Mouse (Mus musculus): ENCODE data around the gene Tut1. TPM values are rescaled to one million over a fixed set of nuclear protein-coding genes. Genes with fewer than 3 reads are reported as not detected.

Tut1 gene
- polyA plus RNA-seq, 1 experiment from 2014 or later = 26.2 TPM

- Histone ChIP-seq H3K4me3 (ENCODE audit: low read depth, low read length) (no peak overlapping the region), H3K4me1 (ENCODE audit: control insufficient read depth, insufficient read depth, low read length) (peaks cover 28% of the 10 kb centered on the region)
Observed at GRCm38 (mm10) chr19:8940526-8941133, 13.0 kb upstream of the Tut1 start.

GRCm38 (mm10) chr19:8941136-8941514 is 12.5 kb upstream of the Tut1 start:
- Histone ChIP-seq H3K4me1 (ENCODE audit: control insufficient read depth, insufficient read depth, low read length) (peaks cover 28% of the 10 kb centered on the region), H3K4me3 (ENCODE audit: low read depth, low read length) (peak overlapping the region; percentile 92), H3K9me3 (replicated peaks; ENCODE audit: control insufficient read depth, low read length, poor library complexity, severe bottlenecking) (no peaks in the 10 kb centered on the region), H3K9ac (ENCODE audit: low read depth, low read length) (peak overlapping the region; percentile 64), H3K27me3 (ENCODE audit: control insufficient read depth, insufficient read depth, low read depth, low read length) (no peaks in the 10 kb centered on the region), H3K4me2 (ENCODE audit: low read length) (peak overlapping the region; percentile 57), H3K27ac (ENCODE audit: low read length) (peak overlapping the region; percentile 44; the same call in 1 of the 2 replicates), H3K36me3 (ENCODE audit: control insufficient read depth, insufficient read depth, low read length) (peaks cover 11% of the 10 kb centered on the region)
- 34% methylated on average over 10 of the region's 10 CpGs for WGBS
- peak; percentile 51 for ATAC-seq

More at GRCm38 (mm10) chr19:8940526-8941133, 13.0 kb upstream of the Tut1 start:
- Histone ChIP-seq H3K4me2 (ENCODE audit: low read length) (no peak overlapping the region), H3K9me3 (replicated peaks; ENCODE audit: control insufficient read depth, low read length, poor library complexity, severe bottlenecking) (no peaks in the 10 kb centered on the region), H3K9ac (ENCODE audit: low read depth, low read length) (no peak overlapping the region), H3K27me3 (ENCODE audit: control insufficient read depth, insufficient read depth, low read depth, low read length) (no peaks in the 10 kb centered on the region), H3K27ac (ENCODE audit: low read length) (no peak overlapping the region), H3K36me3 (ENCODE audit: control insufficient read depth, insufficient read depth, low read length) (peaks cover 6% of the 10 kb centered on the region)
- ATAC-seq = no peak
- WGBS = 81% methylated on average over 15 of the region's 15 CpGs

GRCm38 (mm10) chr19:8941515-8942217 is 12.0 kb upstream of the Tut1 start, which contains the start of gene Mta2:
Mta2 (plus strand) TSS chr19:8941875.
- under 1% methylated on average over 63 of the region's 64 CpGs for WGBS

GRCm38 (mm10) chr19:8942276-8942964 is 11.2 kb upstream of the Tut1 start:
- Histone ChIP-seq H3K36me3 (ENCODE audit: control insufficient read depth, insufficient read depth, low read length) (peaks cover 19% of the 10 kb centered on the region), H3K4me2 (ENCODE audit: low read length) (peak overlapping the region; percentile 57), H3K9me3 (replicated peaks; ENCODE audit: control insufficient read depth, low read length, poor library complexity, severe bottlenecking) (no peaks in the 10 kb centered on the region), H3K27ac (ENCODE audit: low read length) (peak overlapping the region; percentile 96), H3K27me3 (ENCODE audit: control insufficient read depth, insufficient read depth, low read depth, low read length) (no peaks in the 10 kb centered on the region), H3K4me1 (ENCODE audit: control insufficient read depth, insufficient read depth, low read length) (peaks cover 28% of the 10 kb centered on the region), H3K4me3 (ENCODE audit: low read depth, low read length) (peak overlapping the region; percentile 92), H3K9ac (ENCODE audit: low read depth, low read length) (peak overlapping the region; percentile 98)
- ATAC-seq = peak; percentile 80
- under 1% methylated on average over 46 of the region's 46 CpGs for WGBS

More at GRCm38 (mm10) chr19:8941515-8942217, 12.0 kb upstream of the Tut1 start, which contains the start of gene Mta2:
- H3K27me3 ChIP-seq (ENCODE audit: control insufficient read depth, insufficient read depth, low read depth, low read length) = no peaks in the 10 kb centered on the region
- H3K4me2 ChIP-seq (ENCODE audit: low read length) = peak within 1 kb of the TSS; percentile 57
- H3K4me1 ChIP-seq (ENCODE audit: control insufficient read depth, insufficient read depth, low read length) = peaks cover 28% of the 10 kb centered on the region
- peak within 1 kb of the TSS; percentile 96 for H3K27ac ChIP-seq (ENCODE audit: low read length)
- H3K9me3 ChIP-seq (replicated peaks; ENCODE audit: control insufficient read depth, low read length, poor library complexity, severe bottlenecking) = no peaks in the 10 kb centered on the region
- peak within 1 kb of the TSS; percentile 98 for H3K9ac ChIP-seq (ENCODE audit: low read depth, low read length)
- peak; percentile 97 for ATAC-seq
- H3K36me3 ChIP-seq (ENCODE audit: control insufficient read depth, insufficient read depth, low read length) = peaks cover 13% of the 10 kb centered on the region
- H3K4me3 ChIP-seq (ENCODE audit: low read depth, low read length) = peak within 1 kb of the TSS; percentile 92

GRCm38 (mm10) chr19:8943047-8943446 is 10.6 kb upstream of the Tut1 start:
- Histone ChIP-seq H3K27me3 (ENCODE audit: control insufficient read depth, insufficient read depth, low read depth, low read length) (no peaks in the 10 kb centered on the region), H3K4me3 (ENCODE audit: low read depth, low read length) (peak overlapping the region; percentile 92), H3K36me3 (ENCODE audit: control insufficient read depth, insufficient read depth, low read length) (peaks cover 25% of the 10 kb centered on the region), H3K4me1 (ENCODE audit: control insufficient read depth, insufficient read depth, low read length) (peaks cover 28% of the 10 kb centered on the region), H3K4me2 (ENCODE audit: low read length) (peak overlapping the region; percentile 57), H3K9me3 (replicated peaks; ENCODE audit: control insufficient read depth, low read length, poor library complexity, severe bottlenecking) (no peaks in the 10 kb centered on the region), H3K27ac (ENCODE audit: low read length) (no peak overlapping the region), H3K9ac (ENCODE audit: low read depth, low read length) (peak overlapping the region; percentile 98)
- 74% methylated on average over 2 of the region's 2 CpGs for WGBS
- no peak for ATAC-seq

- 74% methylated on average over 5 of the region's 5 CpGs for WGBS
- H3K27me3 ChIP-seq (ENCODE audit: control insufficient read depth, insufficient read depth, low read depth, low read length) = no peaks in the 10 kb centered on the region
- no peaks in the 10 kb centered on the region for H3K9me3 ChIP-seq (replicated peaks; ENCODE audit: control insufficient read depth, low read length, poor library complexity, severe bottlenecking)
- peaks cover 28% of the 10 kb centered on the region for H3K4me1 ChIP-seq (ENCODE audit: control insufficient read depth, insufficient read depth, low read length)
- H3K4me2 ChIP-seq (ENCODE audit: low read length) = peak overlapping the region; percentile 27; the same call in 1 of the 2 replicates
- peak overlapping the region; percentile 40; the same call in 1 of the 2 replicates for H3K9ac ChIP-seq (ENCODE audit: low read depth, low read length)
- no peak overlapping the region for H3K4me3 ChIP-seq (ENCODE audit: low read depth, low read length)
- no peak overlapping the region for H3K27ac ChIP-seq (ENCODE audit: low read length)
- ATAC-seq = no peak
- H3K36me3 ChIP-seq (ENCODE audit: control insufficient read depth, insufficient read depth, low read length) = peaks cover 34% of the 10 kb centered on the region
Observed at GRCm38 (mm10) chr19:8944062-8944461, 9.6 kb upstream of the Tut1 start.

GRCm38 (mm10) chr19:8944750-8945149 is 8.9 kb upstream of the Tut1 start:
- 33% methylated on average over 5 of the region's 5 CpGs for WGBS
- Histone ChIP-seq H3K27me3 (ENCODE audit: control insufficient read depth, insufficient read depth, low read depth, low read length) (no peaks in the 10 kb centered on the region), H3K9ac (ENCODE audit: low read depth, low read length) (no peak overlapping the region), H3K36me3 (ENCODE audit: control insufficient read depth, insufficient read depth, low read length) (peaks cover 38% of the 10 kb centered on the region), H3K9me3 (replicated peaks; ENCODE audit: control insufficient read depth, low read length, poor library complexity, severe bottlenecking) (no peaks in the 10 kb centered on the region), H3K27ac (ENCODE audit: low read length) (no peak overlapping the region), H3K4me1 (ENCODE audit: control insufficient read depth, insufficient read depth, low read length) (peaks cover 28% of the 10 kb centered on the region), H3K4me2 (ENCODE audit: low read length) (peak overlapping the region; percentile 27; the same call in 1 of the 2 replicates), H3K4me3 (ENCODE audit: low read depth, low read length) (no peak overlapping the region)
- no peak for ATAC-seq

GRCm38 (mm10) chr19:8945251-8945650 is 8.4 kb upstream of the Tut1 start:
- Histone ChIP-seq H3K4me2 (ENCODE audit: low read length) (peak overlapping the region; percentile 27; the same call in 1 of the 2 replicates), H3K27me3 (ENCODE audit: control insufficient read depth, insufficient read depth, low read depth, low read length) (no peaks in the 10 kb centered on the region), H3K27ac (ENCODE audit: low read length) (no peak overlapping the region), H3K36me3 (ENCODE audit: control insufficient read depth, insufficient read depth, low read length) (peaks cover 38% of the 10 kb centered on the region), H3K4me3 (ENCODE audit: low read depth, low read length) (no peak overlapping the region), H3K4me1 (ENCODE audit: control insufficient read depth, insufficient read depth, low read length) (peaks cover 28% of the 10 kb centered on the region), H3K9ac (ENCODE audit: low read depth, low read length) (no peak overlapping the region), H3K9me3 (replicated peaks; ENCODE audit: control insufficient read depth, low read length, poor library complexity, severe bottlenecking) (no peaks in the 10 kb centered on the region)
- no peak for ATAC-seq
- 92% methylated on average over 6 of the region's 6 CpGs for WGBS
